Mouse (Mus musculus): ENCODE data around the gene Nxph4. TPM values are rescaled to one million over a fixed set of nuclear protein-coding genes. Genes with fewer than 3 reads are reported as not detected.

Gene Nxph4
- polyA plus RNA-seq, 2 experiments, result 7.2 to 17.5 TPM

GRCm38 (mm10) chr10:127526681-127527080 lies 7.7 kb downstream of the Nxph4 start:
- Histone ChIP-seq H3K4me3 (replicated peaks; ENCODE audit: low read length) (peak overlapping the region; percentile 28), H3K36me3 (ENCODE audit: control insufficient read depth, insufficient read depth, low read length) (no peaks in the 10 kb centered on the region), H3K9ac (ENCODE audit: low read depth, low read length, severe bottlenecking) (no peak overlapping the region), H3K27me3 (ENCODE audit: control insufficient read depth, insufficient read depth, low read length) (peaks cover 74% of the 10 kb centered on the region), H3K27ac (replicated peaks; ENCODE audit: low read depth, low read length) (no peak overlapping the region), H3K4me1 (ENCODE audit: control insufficient read depth, insufficient read depth, low read length) (peaks cover 52% of the 10 kb centered on the region), H3K4me2 (replicated peaks; ENCODE audit: low read depth, low read length, severe bottlenecking) (peak overlapping the region; percentile 43), H3K9me3 (ENCODE audit: control insufficient read depth, low read length) (no peaks in the 10 kb centered on the region)
- TF ChIP-seq POLR2A (IDR thresholded peaks at IDR 0.05; ENCODE audit: borderline replicate concordance, extremely low read depth, insufficient read depth, insufficient read length), result 0 out of 2 replicates have a peak, but pooled peaks have one; percentile 1
- no peak for DNase-seq (ENCODE audit: low spot score)
- WGBS, result 2% methylated on average over 20 of the region's 26 CpGs
- 0 out of 2 replicates have a peak, but pooled peaks have one; percentile 13 for ATAC-seq (ENCODE audit: low FRiP score, low read depth)

- no peak overlapping the region for H3K27ac ChIP-seq (replicated peaks; ENCODE audit: low read depth, low read length)
- H3K4me1 ChIP-seq (ENCODE audit: control insufficient read depth, insufficient read depth, low read length), result peaks cover 52% of the 10 kb centered on the region
- under 1% methylated on average over 24 of the region's 26 CpGs for WGBS
- H3K4me3 ChIP-seq (replicated peaks; ENCODE audit: low read length), result peak overlapping the region; percentile 28
- no peak overlapping the region for H3K9ac ChIP-seq (ENCODE audit: low read depth, low read length, severe bottlenecking)
- no peak for DNase-seq (ENCODE audit: low spot score)
- H3K4me2 ChIP-seq (replicated peaks; ENCODE audit: low read depth, low read length, severe bottlenecking), result peak overlapping the region; percentile 43
- H3K36me3 ChIP-seq (ENCODE audit: control insufficient read depth, insufficient read depth, low read length), result no peaks in the 10 kb centered on the region
- H3K9me3 ChIP-seq (ENCODE audit: control insufficient read depth, low read length), result no peaks in the 10 kb centered on the region
- peaks cover 69% of the 10 kb centered on the region for H3K27me3 ChIP-seq (ENCODE audit: control insufficient read depth, insufficient read depth, low read length)
- no peak for ATAC-seq (ENCODE audit: low FRiP score, low read depth)
- TF ChIP-seq POLR2A (IDR thresholded peaks at IDR 0.05; ENCODE audit: borderline replicate concordance, extremely low read depth, insufficient read depth, insufficient read length), result 0 out of 2 replicates have a peak, but pooled peaks have one; percentile 2
Measured at GRCm38 (mm10) chr10:127526048-127526447, 8.3 kb downstream of the Nxph4 start.

GRCm38 (mm10) chr10:127524646-127525255 lies 9.6 kb downstream of the Nxph4 start:
- TF ChIP-seq POLR2A (IDR thresholded peaks at IDR 0.05; ENCODE audit: borderline replicate concordance, extremely low read depth, insufficient read depth, insufficient read length), result no peak
- DNase-seq (ENCODE audit: low spot score) (no peak), ATAC-seq (ENCODE audit: low FRiP score, low read depth) (no peak)
- Histone ChIP-seq H3K9ac (ENCODE audit: low read depth, low read length, severe bottlenecking) (no peak overlapping the region), H3K27me3 (ENCODE audit: control insufficient read depth, insufficient read depth, low read length) (peaks cover 57% of the 10 kb centered on the region), H3K27ac (replicated peaks; ENCODE audit: low read depth, low read length) (no peak overlapping the region), H3K4me1 (ENCODE audit: control insufficient read depth, insufficient read depth, low read length) (peaks cover 39% of the 10 kb centered on the region), H3K36me3 (ENCODE audit: control insufficient read depth, insufficient read depth, low read length) (peaks cover 5% of the 10 kb centered on the region; the same call in 1 of the 2 replicates), H3K9me3 (ENCODE audit: control insufficient read depth, low read length) (no peaks in the 10 kb centered on the region), H3K4me3 (replicated peaks; ENCODE audit: low read length) (peak overlapping the region; percentile 4; the same call in 1 of the 2 replicates), H3K4me2 (replicated peaks; ENCODE audit: low read depth, low read length, severe bottlenecking) (peak overlapping the region; percentile 2; the same call in 1 of the 2 replicates)
- WGBS, result 3% methylated on average over 22 of the region's 23 CpGs

- H3K36me3 ChIP-seq (ENCODE audit: control insufficient read depth, insufficient read depth, low read length), result peaks cover 25% of the 10 kb centered on the region
Measured at GRCm38 (mm10) chr10:127522088-127522581, 12.2 kb downstream of the Nxph4 start, which contains the start of gene Shmt2. TSS of gene Shmt2 (minus strand) at chr10:127522444.

GRCm38 (mm10) chr10:127521611-127522080 lies 12.7 kb downstream of the Nxph4 start:
- H3K4me1 ChIP-seq (ENCODE audit: control insufficient read depth, insufficient read depth, low read length), result peaks cover 32% of the 10 kb centered on the region
- WGBS, result 6% methylated on average over 12 of the region's 12 CpGs
- no peak overlapping the region for H3K27ac ChIP-seq (replicated peaks; ENCODE audit: low read depth, low read length)
- peak overlapping the region; percentile 49 for H3K4me3 ChIP-seq (replicated peaks; ENCODE audit: low read length)
- no peak for TF ChIP-seq POLR2A (IDR thresholded peaks at IDR 0.05; ENCODE audit: borderline replicate concordance, extremely low read depth, insufficient read depth, insufficient read length)
- DNase-seq (ENCODE audit: low spot score) (no peak), ATAC-seq (ENCODE audit: low FRiP score, low read depth) (peak; percentile 2; the same call in 1 of the 2 replicates)
- peak overlapping the region; percentile 81 for H3K4me2 ChIP-seq (replicated peaks; ENCODE audit: low read depth, low read length, severe bottlenecking)
- H3K27me3 ChIP-seq (ENCODE audit: control insufficient read depth, insufficient read depth, low read length), result peaks cover 27% of the 10 kb centered on the region
- H3K9me3 ChIP-seq (ENCODE audit: control insufficient read depth, low read length), result no peaks in the 10 kb centered on the region
- peaks cover 26% of the 10 kb centered on the region for H3K36me3 ChIP-seq (ENCODE audit: control insufficient read depth, insufficient read depth, low read length)
- H3K9ac ChIP-seq (ENCODE audit: low read depth, low read length, severe bottlenecking), result peak overlapping the region; percentile 49

More at GRCm38 (mm10) chr10:127522088-127522581, 12.2 kb downstream of the Nxph4 start, which contains the start of gene Shmt2:
- no peak for TF ChIP-seq POLR2A (IDR thresholded peaks at IDR 0.05; ENCODE audit: borderline replicate concordance, extremely low read depth, insufficient read depth, insufficient read length)
- H3K9ac ChIP-seq (ENCODE audit: low read depth, low read length, severe bottlenecking), result peak within 1 kb of the TSS; percentile 49
- ATAC-seq (ENCODE audit: low FRiP score, low read depth) (peak; percentile 76), DNase-seq (ENCODE audit: low spot score) (peak; percentile 98)
- H3K27me3 ChIP-seq (ENCODE audit: control insufficient read depth, insufficient read depth, low read length), result peaks cover 31% of the 10 kb centered on the region
- under 1% methylated on average over 21 of the region's 21 CpGs for WGBS
- H3K27ac ChIP-seq (replicated peaks; ENCODE audit: low read depth, low read length), result no peak within 1 kb of the TSS
- H3K4me3 ChIP-seq (replicated peaks; ENCODE audit: low read length), result peak within 1 kb of the TSS; percentile 49
- H3K9me3 ChIP-seq (ENCODE audit: control insufficient read depth, low read length), result no peaks in the 10 kb centered on the region
- H3K4me1 ChIP-seq (ENCODE audit: control insufficient read depth, insufficient read depth, low read length), result peaks cover 27% of the 10 kb centered on the region
- H3K4me2 ChIP-seq (replicated peaks; ENCODE audit: low read depth, low read length, severe bottlenecking), result peak within 1 kb of the TSS; percentile 81
